Mouse (Mus musculus) layer of hippocampus, adult 18-20 months (tissue): ENCODE results near the gene Rftn2. TPM values are rescaled to one million over a fixed set of nuclear protein-coding genes. Genes with fewer than 3 reads are reported as not detected.
"Not testable (repeated sequence)": the region's sequence is repeated elsewhere in the genome, so short reads cannot be mapped to it uniquely, and the experiment has no call there.

Experiments
- DNase-seq, 2 experiments: peaks; one replicate each; pipeline ENCODE4 v3.0.0; 2022; ENCODE audit warnings: low spot score in 2 of 2
- total RNA-seq, 2 experiments: library from RNA; stranded (reverse); gene quantifications; 2 replicates each; pipeline ENCODE4 v1.2.3; 2021

Gene Rftn2
- total RNA-seq, 2 experiments from 2014 or later = 35.6 to 36.4 TPM

DNA sequence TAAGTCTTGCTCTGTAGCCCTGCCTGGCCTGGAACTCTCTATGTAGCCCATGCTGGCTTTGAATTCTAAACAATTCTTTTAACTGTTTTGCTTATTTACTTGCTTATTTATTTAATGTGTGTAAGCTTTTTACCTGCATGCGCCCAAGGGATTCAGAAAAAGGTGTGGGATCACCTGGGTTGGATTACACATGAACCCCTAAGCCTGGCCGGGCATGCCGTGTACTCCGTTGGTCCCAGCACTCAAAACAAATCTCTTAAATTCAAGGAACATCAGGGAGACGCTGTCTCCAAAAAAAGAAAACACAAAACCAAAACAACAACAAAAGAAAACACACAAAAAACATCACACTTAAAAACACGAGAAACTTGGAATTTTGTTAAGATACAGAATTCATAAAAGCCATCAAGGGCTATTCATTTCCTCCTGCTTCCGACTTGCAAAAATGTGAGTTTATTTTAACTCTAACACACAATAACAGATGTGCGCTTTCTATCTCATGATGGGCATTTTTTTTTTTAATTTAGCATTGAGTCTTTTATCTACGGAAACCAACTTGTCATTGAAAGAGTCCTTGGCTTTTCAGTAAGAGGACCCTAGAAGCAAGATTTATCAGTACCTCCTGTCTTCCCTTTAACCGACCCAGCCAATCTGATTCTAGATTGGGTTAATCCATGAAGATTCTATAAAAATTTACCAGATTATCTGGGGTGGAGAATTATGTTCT lies 96.2 kb downstream of the Rftn2 start:
- DNase-seq = no peak

DNA sequence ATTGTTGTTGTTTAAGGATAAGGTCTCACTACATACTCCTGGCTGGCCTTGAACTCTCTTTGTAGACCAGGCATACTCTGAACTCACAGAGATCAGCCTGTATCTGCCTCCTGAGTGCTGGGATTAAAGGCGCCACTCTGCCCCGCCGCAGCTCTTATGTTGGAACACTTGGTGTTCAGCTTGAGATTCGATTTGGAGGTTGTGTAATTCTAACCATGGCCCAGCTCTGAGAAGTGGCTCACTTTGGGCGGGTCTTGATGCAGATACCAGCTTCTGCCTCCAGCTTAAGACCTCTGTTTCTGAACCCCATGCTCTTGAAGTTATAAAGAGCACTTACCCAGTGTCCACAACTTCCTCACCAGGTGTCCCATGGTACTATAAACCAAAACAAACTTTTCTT lies 96.9 kb downstream of the Rftn2 start:
- no peak for DNase-seq

DNA sequence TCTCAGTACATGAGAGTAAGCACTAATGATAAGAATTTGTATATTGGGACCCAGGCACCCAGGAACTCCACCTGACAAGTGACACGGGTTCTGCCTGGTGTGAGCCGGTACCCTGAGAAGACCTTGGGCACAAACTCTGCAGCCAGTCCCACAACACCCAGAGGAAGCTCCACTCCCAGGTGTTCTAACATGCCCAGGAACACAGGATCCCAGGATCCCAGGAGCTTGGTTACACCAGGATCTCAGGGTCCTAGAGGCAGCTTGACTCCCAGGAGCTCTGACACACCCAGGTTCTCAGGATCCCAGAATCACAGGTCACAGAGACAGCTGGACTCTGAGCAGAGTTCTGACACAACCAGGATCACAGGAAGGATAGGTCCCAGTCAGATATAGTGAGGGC lies 102.4 kb downstream of the Rftn2 start:
- DNase-seq = not testable (repeated sequence)

DNA sequence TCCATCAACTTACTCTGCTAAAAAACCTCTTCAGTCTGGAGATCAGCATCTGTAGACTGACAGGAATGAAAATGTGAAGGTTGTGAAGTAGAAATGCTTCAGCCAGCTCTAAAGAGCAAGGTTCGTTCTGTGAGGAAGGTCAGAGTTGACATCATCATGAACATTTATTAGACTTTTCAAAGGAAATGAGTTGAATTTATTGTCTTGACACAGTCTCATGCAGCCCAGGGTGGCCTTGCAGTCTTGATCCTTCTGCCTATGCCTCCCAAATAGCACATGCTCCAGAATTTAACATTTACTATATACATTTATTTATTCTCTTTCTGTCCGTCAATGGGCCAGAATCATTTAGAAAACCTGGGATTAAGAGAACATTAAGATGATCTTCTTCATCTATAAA lies 103.0 kb downstream of the Rftn2 start:
- no peak for DNase-seq

DNA sequence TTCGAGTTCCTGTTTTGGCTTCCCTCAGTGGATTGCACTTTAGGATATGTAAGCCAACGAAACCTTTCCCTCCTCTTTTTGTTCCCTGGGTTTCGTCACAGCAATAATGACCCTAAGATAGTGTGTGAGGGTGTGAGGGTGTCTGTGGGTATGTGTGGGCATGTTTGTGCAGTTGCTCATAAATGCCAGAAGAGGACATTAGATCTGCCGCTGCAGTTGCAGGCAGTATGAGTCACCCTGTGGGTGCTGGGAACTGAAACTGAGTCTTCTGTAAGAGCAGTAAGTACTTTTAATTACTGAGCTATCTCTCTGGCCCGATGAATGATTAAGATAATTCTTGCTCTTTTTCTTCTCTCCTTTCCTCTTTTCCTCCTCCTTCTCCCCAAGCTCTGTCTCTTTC lies 103.5 kb downstream of the Rftn2 start:
- no peak for DNase-seq

Other genes with a start within 250 kb of the Rftn2 start
- 100 to 1,000 TPM; 150 to 154 TPM for gene Sf3b1, start 199.3 kb downstream of the Rftn2 start, total RNA-seq
- 10 to 100 TPM; 18.2 to 19.7 TPM for gene Coq10b, start 174.0 kb downstream of the Rftn2 start, total RNA-seq
- gene Hspe1, start 138.7 kb downstream of the Rftn2 start, total RNA-seq = 100 to 1,000 TPM in 1 of 2 experiments, 10 to 100 TPM in 1; 95.7 to 106 TPM
- 100 to 1,000 TPM; 179 to 181 TPM for gene Hspd1, start 138.5 kb downstream of the Rftn2 start, total RNA-seq
- gene Mob4, start 95.6 kb downstream of the Rftn2 start, total RNA-seq = 10 to 100 TPM; 54.8 to 55.1 TPM
- 1 to 10 TPM; 8.1 to 8.6 TPM for gene Mars2, start 10.4 kb upstream of the Rftn2 start, total RNA-seq
- 1 to 10 TPM in 1 of 2 experiments, under 1 TPM in 1; 0.50 to 1.0 TPM for gene Boll, start 136.7 kb upstream of the Rftn2 start, total RNA-seq
- 10 to 100 TPM; 31.0 to 33.7 TPM for gene Plcl1, start 179.1 kb upstream of the Rftn2 start, total RNA-seq